Mouse (Mus musculus): ENCODE results near the gene Cabp5. TPM values are rescaled to one million over a fixed set of nuclear protein-coding genes. Genes with fewer than 3 reads are reported as not detected.
"Not testable (repeated sequence)": the region's sequence is repeated elsewhere in the genome, so short reads cannot be mapped to it uniquely, and the experiment has no call there.

Gene Cabp5
- 0.18 TPM in 1 of 2 replicates, not detected in the other for total RNA-seq (2021)
- long read RNA-seq = 0 reads

DNA sequence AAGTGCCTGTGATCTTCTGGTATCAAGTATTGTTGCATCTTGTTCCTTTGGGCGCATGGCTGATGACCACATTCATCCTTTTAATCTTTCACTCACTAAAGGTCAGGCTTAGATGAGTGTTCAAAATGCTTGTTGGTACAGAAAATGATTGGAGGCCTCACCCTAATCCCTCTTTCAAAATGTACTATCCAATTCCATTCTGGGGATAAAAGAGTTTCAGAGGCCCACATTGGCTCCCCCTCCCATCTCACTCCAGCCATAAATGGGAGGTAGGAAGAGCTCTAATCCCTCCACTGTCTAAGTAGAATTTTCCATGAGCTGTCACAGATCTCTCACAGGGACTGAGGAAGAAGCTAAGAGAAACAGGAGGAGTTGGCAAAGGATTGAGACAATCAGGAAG, at the start of gene Cabp5:
TSS of gene Cabp5 (plus strand) at position 301 of the 400 bp plus-strand sequence.
- DNase-seq = no peak

DNA sequence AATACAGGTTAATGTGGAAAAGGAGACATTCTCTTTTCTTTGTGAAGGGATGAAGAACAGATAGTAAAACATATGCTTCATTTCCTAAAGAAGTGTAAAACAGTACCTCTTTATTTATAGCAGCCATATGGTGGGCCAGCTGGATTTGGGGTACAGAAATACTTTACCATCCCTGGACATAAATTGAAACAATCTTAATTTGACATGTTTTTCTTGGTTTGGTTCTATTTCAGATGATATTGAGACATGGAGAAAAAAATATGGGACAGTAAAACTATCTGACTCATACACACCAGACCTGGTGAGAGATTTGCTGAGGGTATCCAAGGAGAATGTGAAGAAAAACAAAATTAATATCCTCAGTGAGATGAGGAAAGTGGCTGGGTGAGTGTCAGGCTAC, 42.0 kb upstream of the Cabp5 start:
- DNase-seq = no peak

DNA sequence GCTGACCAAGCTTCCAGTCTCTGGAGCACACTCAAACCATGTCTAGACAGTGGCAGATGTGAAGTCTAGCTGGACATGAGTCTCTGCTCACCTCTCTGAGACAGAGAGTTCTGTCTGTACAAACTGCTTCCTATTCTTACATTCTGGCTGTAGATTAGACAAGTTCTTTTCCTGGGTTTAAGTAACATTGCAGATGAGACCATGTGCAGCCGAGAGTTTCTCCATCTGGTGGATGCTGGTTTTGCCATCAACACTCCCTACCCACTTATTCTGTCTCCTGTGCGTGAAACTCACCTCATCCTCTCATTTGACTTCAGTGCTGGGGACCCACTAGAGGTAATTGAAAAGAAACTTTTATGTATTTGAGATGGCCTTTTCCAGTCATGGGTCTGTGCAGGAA, 17.3 kb upstream of the Cabp5 start:
- no peak for DNase-seq

DNA sequence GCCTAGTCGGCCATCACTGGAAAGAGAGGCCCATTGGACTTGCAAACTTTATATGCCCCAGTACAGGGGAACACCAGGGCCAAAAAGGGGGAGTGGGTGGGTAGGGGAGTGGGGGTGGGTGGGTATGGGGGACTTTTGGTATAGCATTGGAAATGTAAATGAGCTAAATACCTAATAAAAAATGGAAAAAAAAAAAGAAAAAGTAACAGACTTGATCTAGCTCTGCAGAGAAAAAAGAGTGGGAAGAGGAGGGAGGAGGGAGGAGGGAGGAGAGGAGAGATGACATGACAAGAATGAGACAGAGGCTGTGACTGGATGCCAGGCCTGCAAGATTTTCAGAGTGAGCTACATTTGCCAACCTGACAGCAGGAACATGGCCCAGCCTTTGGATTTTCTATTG, 52.6 kb downstream of the Cabp5 start, which contains the start of gene Bsph1:
TSS of gene Bsph1 (plus strand) at position 301 of the 400 bp plus-strand sequence.
- DNase-seq = not testable (repeated sequence)

Other genes with a start within 250 kb of the Cabp5 start
- gene Vmn1r88, start 238.6 kb upstream of the Cabp5 start, total RNA-seq (2021) = 0.12 TPM in 1 of 2 replicates, not detected in the other
- not detected in 2 replicates for gene Vmn1r89, start 185.1 kb upstream of the Cabp5 start, total RNA-seq (2021)
- 17.7 and 20.2 TPM in 2 replicates for gene Lig1, start 120.8 kb upstream of the Cabp5 start, total RNA-seq (2021)
- 13.2 and 14.5 TPM in 2 replicates for gene Zswim9, start 119.4 kb upstream of the Cabp5 start, total RNA-seq (2021)
- gene Pla2g4c, start 73.5 kb upstream of the Cabp5 start, total RNA-seq (2021) = 0.12 and 0.43 TPM in 2 replicates
- gene Bsph1, start 52.7 kb downstream of the Cabp5 start, total RNA-seq (2021) = not detected in 2 replicates
- gene Bsph2, start 172.9 kb downstream of the Cabp5 start, total RNA-seq (2021) = not detected in 2 replicates
- gene Sult2a5, start 225.8 kb downstream of the Cabp5 start, total RNA-seq (2021) = not detected in 2 replicates

All from adrenal gland, postnatal 25 days (tissue).